In genomic region chr9:86951958-86952509, GRCm38 (mm10) we compare ENCODE assay signal across 9 mouse cellular contexts.
DNase-seq lines count a peak whose midpoint lies in the region; ATAC-seq and TF ChIP-seq lines count a peak whose summit lies in the region.
"Had no signal": no experiment of that assay in that cellular context is flagged by ENCODE, and none has a peak within 500 bp of the region (broad histone marks: within the 10 kb centered on the region; RNA-seq: fewer than 3 reads in every experiment).

No protein-coding gene starts in this region.

- no peaks in the 10 kb centered on the region for H3K27me3 ChIP-seq in heart, postnatal 0 days (ENCODE audit: control insufficient read depth, insufficient read depth, low read length)
- no peaks in the 10 kb centered on the region for H3K27me3 ChIP-seq in liver, embryonic 14.5 days (ENCODE audit: control insufficient read depth, insufficient read depth, low read length)

- peak; percentile 57 for ATAC-seq in frontal cortex, adult (ENCODE audit: low TSS enrichment)
- peak; percentile 81 for ATAC-seq in heart, postnatal 0 days (ENCODE audit: insufficient read depth, low read depth)
- ATAC-seq in liver, embryonic 14.5 days (ENCODE audit: insufficient read depth): peak; percentile 57; the same call in 1 of the 2 replicates

- no peak for DNase-seq in frontal cortex, adult 2 months (ENCODE audit: extremely low spot score in 1 of 2, low spot score in 1 of 2)
- peak; percentile 3 for DNase-seq in R1 (ENCODE audit: low read depth, low spot score)
- peak; percentile 82 for DNase-seq in heart, postnatal 0 days (ENCODE audit: low spot score)
- DNase-seq in liver, embryonic 14.5 days (ENCODE audit: low read depth in 3 of 3, low spot score in 3 of 3): peak in 1 of 3 experiments; percentile 9
- DNase-seq in thymus, postnatal 0 days (ENCODE audit: low spot score): no peak
- no peak for DNase-seq in cerebellum, adult 9-10 months
- no peak for DNase-seq in gastrocnemius, adult 8-10 months (ENCODE audit: low spot score in 2 of 2)

- 14% methylated on average over 11 of the region's 11 CpGs for WGBS in heart, postnatal 0 days
- WGBS in liver, embryonic 14.5 days (ENCODE audit: insufficient replicate concordance): 42% methylated on average over 11 of the region's 11 CpGs

- no peak for TF ChIP-seq CTCF in heart, postnatal 0 days (IDR thresholded peaks at IDR 0.05; ENCODE audit: low read depth)
- TF ChIP-seq CTCF in liver, embryonic 14.5 days (IDR thresholded peaks at IDR 0.05; ENCODE audit: low read depth): no peak

- H3K27ac ChIP-seq in heart, postnatal 0 days (ENCODE audit: low read depth): peak overlapping the region; percentile 83
- no peak overlapping the region for H3K27ac ChIP-seq in liver, embryonic 14.5 days
- H3K27ac ChIP-seq: left cerebral cortex, adult 2 months had no signal

- no peak overlapping the region for H3K4me2 ChIP-seq in heart, postnatal 0 days (ENCODE audit: low read depth, low read length)
- no peak overlapping the region for H3K4me2 ChIP-seq in liver, embryonic 14.5 days (ENCODE audit: low read depth)

- 0 out of 2 replicates have a peak overlapping the region, but pooled peaks have one; percentile 20 for H3K9ac ChIP-seq in heart, postnatal 0 days (replicated peaks; ENCODE audit: low read depth, low read length)
- no peak overlapping the region for H3K9ac ChIP-seq in liver, embryonic 14.5 days (replicated peaks)

- peak; percentile 59; the same call in 1 of the 2 replicates for TF ChIP-seq EP300 in heart, postnatal 0 days (IDR thresholded peaks at IDR 0.05; ENCODE audit: low read depth)
- TF ChIP-seq EP300 in liver, embryonic 14.5 days (IDR thresholded peaks at IDR 0.05; ENCODE audit: low read depth): no peak

- peaks cover 26% of the 10 kb centered on the region for H3K4me1 ChIP-seq in heart, postnatal 0 days (ENCODE audit: control insufficient read depth, insufficient read depth)
- 0 out of 4 replicates have a peak, but pooled peaks cover 0 to 2% of the 10 kb centered on the region in 2 experiments for H3K4me1 ChIP-seq in liver, embryonic 14.5 days (replicated peaks; ENCODE audit: control insufficient read depth in 2 of 2, insufficient read depth in 2 of 2, low read length in 1 of 2)

- H3K4me3 ChIP-seq in heart, postnatal 0 days (ENCODE audit: low read depth, low read length): no peak overlapping the region
- H3K4me3 ChIP-seq in liver, embryonic 14.5 days (ENCODE audit: insufficient read depth in 1 of 2, low read depth in 2 of 2, low read length in 2 of 2): no peak overlapping the region
- H3K4me3 ChIP-seq: left cerebral cortex, adult 2 months had no signal

- peaks cover 6% of the 10 kb centered on the region; the same call in 1 of the 2 replicates for H3K9me3 ChIP-seq in heart, postnatal 0 days (replicated peaks; ENCODE audit: control insufficient read depth, low read length)
- H3K9me3 ChIP-seq in liver, embryonic 14.5 days (ENCODE audit: control insufficient read depth, low read length): no peaks in the 10 kb centered on the region

- H3K36me3 ChIP-seq in heart, postnatal 0 days (replicated peaks; ENCODE audit: control insufficient read depth, insufficient read depth, low read length): no peaks in the 10 kb centered on the region
- no peaks in the 10 kb centered on the region for H3K36me3 ChIP-seq in liver, embryonic 14.5 days (replicated peaks; ENCODE audit: control insufficient read depth, insufficient read depth, low read depth)

Comparison
In these comparisons a context has a peak if more than half of its experiments do, and no peak if none do; other contexts are left out.
1. DNase-seq: peak in R1 (single experiment) and heart, postnatal 0 days (single experiment); none in frontal cortex, adult 2 months (0 of 2), thymus, postnatal 0 days (single experiment), cerebellum, adult 9-10 months (single experiment) and gastrocnemius, adult 8-10 months (0 of 2).
2. Peak in every context shown above with its lines, with median percentiles within 50 percentile points of each other: ATAC-seq.